ENCODE assay signal across 24 mouse cellular contexts in genomic region chr4:83571033-83571432, GRCm38 (mm10).
"Had no signal": no experiment of that assay in that cellular context is flagged by ENCODE, and none has a peak within 500 bp of the region (broad histone marks: within the 10 kb centered on the region; RNA-seq: fewer than 3 reads in every experiment).

No protein-coding gene starts in this region.

- H3K36me3 ChIP-seq: heart, embryonic 13.5 days; heart, embryonic 15.5 days; hindbrain, embryonic 10.5 days; hindbrain, embryonic 12.5 days; hindbrain, embryonic 13.5 days; intestine, embryonic 15.5 days; kidney, embryonic 15.5 days had no signal

- H3K9ac ChIP-seq: heart, embryonic 12.5 days; heart, embryonic 13.5 days; heart, embryonic 15.5 days; hindbrain, embryonic 12.5 days; hindbrain, embryonic 13.5 days; hindbrain, embryonic 14.5 days; hindbrain, embryonic 15.5 days; intestine, embryonic 15.5 days; kidney, embryonic 15.5 days had no signal

- H3K27ac ChIP-seq: heart, embryonic 13.5 days; heart, embryonic 15.5 days; hindbrain, embryonic 10.5 days; hindbrain, embryonic 12.5 days; hindbrain, embryonic 13.5 days; hindbrain, embryonic 14.5 days; hindbrain, embryonic 15.5 days; hindbrain, postnatal 0 days; intestine, embryonic 15.5 days; kidney, embryonic 15.5 days; kidney, postnatal 0 days; layer of hippocampus, adult 2 months; left cerebral cortex, adult 2 months had no signal

- H3K27me3 ChIP-seq: heart, embryonic 12.5 days; heart, embryonic 13.5 days; heart, embryonic 15.5 days; hindbrain, embryonic 12.5 days; hindbrain, embryonic 13.5 days; hindbrain, embryonic 15.5 days; intestine, embryonic 15.5 days; kidney, embryonic 15.5 days had no signal

- H3K4me1 ChIP-seq: hindbrain, embryonic 15.5 days had no signal

- DNase-seq: heart, postnatal 14 days; heart, postnatal 4 days; kidney, adult 11 months; kidney, adult 18-20 months; kidney, postnatal 10 days; kidney, postnatal 14 days; kidney, postnatal 25 days; kidney, postnatal 4 days; layer of hippocampus, adult 9-11 months; layer of hippocampus, postnatal 36 days had no signal

- H3K4me3 ChIP-seq: heart, embryonic 12.5 days; heart, embryonic 13.5 days; heart, embryonic 15.5 days; hindbrain, embryonic 10.5 days; hindbrain, embryonic 12.5 days; hindbrain, embryonic 13.5 days; hindbrain, embryonic 15.5 days; intestine, embryonic 15.5 days; kidney, embryonic 15.5 days; layer of hippocampus, adult 2 months; left cerebral cortex, adult 2 months had no signal

- H3K9me3 ChIP-seq: heart, embryonic 13.5 days; heart, embryonic 15.5 days; hindbrain, embryonic 10.5 days; hindbrain, embryonic 12.5 days; hindbrain, embryonic 15.5 days; intestine, embryonic 15.5 days; kidney, embryonic 15.5 days had no signal
